16 mouse cellular contexts compared by ENCODE assay signal in the genomic region with DNA sequence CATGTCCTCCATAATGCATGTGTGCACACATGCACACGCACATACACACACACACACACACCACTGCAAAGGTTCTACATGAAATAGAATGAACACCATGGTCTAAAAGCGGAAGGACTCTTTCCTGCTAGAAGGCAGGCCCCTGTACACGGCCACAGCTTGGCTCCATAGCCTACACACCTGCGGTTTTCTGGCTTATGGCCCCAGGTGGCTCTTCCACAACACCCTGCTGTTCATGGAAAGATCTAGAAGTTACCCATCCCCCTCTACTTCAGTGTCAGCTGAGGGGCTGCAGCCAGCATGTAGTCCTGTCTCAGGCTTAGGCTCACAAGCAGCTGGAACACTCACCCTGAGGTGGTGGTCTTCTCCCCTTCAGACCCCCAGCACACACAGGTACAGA.
DNase-seq lines count a peak whose midpoint lies in the region; ATAC-seq and TF ChIP-seq lines count a peak whose summit lies in the region.
"Had no signal": no experiment of that assay in that cellular context is flagged by ENCODE, and none has a peak within 500 bp of the region (broad histone marks: within the 10 kb centered on the region; RNA-seq: fewer than 3 reads in every experiment).

No protein-coding gene starts in this region.

- DNase-seq in layer of hippocampus, adult 2 months (ENCODE audit: low spot score in 2 of 2) = no peak
- DNase-seq in layer of hippocampus, adult 11-12 months (ENCODE audit: low spot score) = no peak
- no peak for DNase-seq in limb, embryonic 11.5 days (ENCODE audit: low spot score)
- no peak for DNase-seq in thymus, postnatal 36 days
- no peak for DNase-seq in frontal cortex, adult 2 months (ENCODE audit: extremely low spot score in 1 of 2, low spot score in 1 of 2)
- DNase-seq: cerebellum, postnatal 36 days; heart, adult 11 months; kidney, adult 18-20 months; kidney, postnatal 25 days; lung, embryonic 14.5 days had no signal

- peaks cover 71% of the 10 kb centered on the region for H3K4me1 ChIP-seq in hindbrain, embryonic 12.5 days
- H3K4me1 ChIP-seq in limb, embryonic 11.5 days (ENCODE audit: control insufficient read depth, insufficient read depth, low read length) = peaks cover 13% of the 10 kb centered on the region
- H3K4me1 ChIP-seq in neural tube, embryonic 14.5 days (ENCODE audit: control insufficient read depth, insufficient read depth, low read length) = peaks cover 61% of the 10 kb centered on the region
- H3K4me1 ChIP-seq: heart, embryonic 15.5 days had no signal

- H3K36me3 ChIP-seq in hindbrain, embryonic 12.5 days = no peaks in the 10 kb centered on the region
- H3K36me3 ChIP-seq in limb, embryonic 11.5 days (ENCODE audit: control insufficient read depth, insufficient read depth, low read length) = no peaks in the 10 kb centered on the region
- H3K36me3 ChIP-seq in neural tube, embryonic 14.5 days (ENCODE audit: control insufficient read depth, insufficient read depth, low read length) = no peaks in the 10 kb centered on the region
- H3K36me3 ChIP-seq: embryonic facial prominence, embryonic 10.5 days; heart, embryonic 15.5 days had no signal

- no peaks in the 10 kb centered on the region; the same call in 1 of the 2 replicates for H3K27me3 ChIP-seq in hindbrain, embryonic 12.5 days
- H3K27me3 ChIP-seq in limb, embryonic 11.5 days (ENCODE audit: control insufficient read depth, insufficient read depth, low read length) = no peaks in the 10 kb centered on the region
- no peaks in the 10 kb centered on the region for H3K27me3 ChIP-seq in neural tube, embryonic 14.5 days (ENCODE audit: control insufficient read depth, insufficient read depth, low read length)

- no peak overlapping the region for H3K4me3 ChIP-seq in layer of hippocampus, adult 2 months
- no peak overlapping the region for H3K4me3 ChIP-seq in hindbrain, embryonic 12.5 days
- no peak overlapping the region for H3K4me3 ChIP-seq in limb, embryonic 11.5 days (ENCODE audit: low read depth, low read length)
- no peak overlapping the region for H3K4me3 ChIP-seq in neural tube, embryonic 14.5 days (ENCODE audit: low read depth, low read length)
- H3K4me3 ChIP-seq: embryonic facial prominence, embryonic 10.5 days; heart, embryonic 15.5 days had no signal

- no peak for TF ChIP-seq CTCF in layer of hippocampus, adult 2 months (conservative IDR thresholded peaks at IDR 0.05)

- no peak overlapping the region for H3K4me2 ChIP-seq in hindbrain, embryonic 12.5 days (replicated peaks)
- no peak overlapping the region for H3K4me2 ChIP-seq in limb, embryonic 11.5 days (ENCODE audit: low read depth, severe bottlenecking)
- no peak overlapping the region for H3K4me2 ChIP-seq in neural tube, embryonic 14.5 days (ENCODE audit: low read depth, low read length)
- H3K4me2 ChIP-seq: heart, embryonic 15.5 days; lung, embryonic 14.5 days had no signal

- peak overlapping the region; percentile 89 for H3K27ac ChIP-seq in layer of hippocampus, adult 2 months
- peak overlapping the region; percentile 69 for H3K27ac ChIP-seq in hindbrain, embryonic 12.5 days
- H3K27ac ChIP-seq in limb, embryonic 11.5 days (replicated peaks; ENCODE audit: low read depth, low read length) = no peak overlapping the region
- H3K27ac ChIP-seq in neural tube, embryonic 14.5 days (ENCODE audit: low read depth, low read length) = peak overlapping the region; percentile 88
- H3K27ac ChIP-seq: embryonic facial prominence, embryonic 10.5 days; heart, embryonic 15.5 days; macrophage had no signal

- WGBS in hindbrain, embryonic 12.5 days = 89% methylated on average over 4 of the region's 4 CpGs
- WGBS in limb, embryonic 11.5 days = 87% methylated on average over 4 of the region's 4 CpGs
- 78% methylated on average over 4 of the region's 4 CpGs for WGBS in neural tube, embryonic 14.5 days

- ATAC-seq in hindbrain, embryonic 12.5 days (ENCODE audit: low FRiP score) = no peak
- no peak for ATAC-seq in limb, embryonic 11.5 days (ENCODE audit: insufficient number of reproducible peaks, low FRiP score, low TSS enrichment, low read depth)
- no peak for ATAC-seq in neural tube, embryonic 14.5 days (ENCODE audit: low read depth)
- ATAC-seq: forebrain, embryonic 14.5 days had no signal

- H3K9ac ChIP-seq in hindbrain, embryonic 12.5 days = no peak overlapping the region
- peak overlapping the region; percentile 3; the same call in 1 of the 2 replicates for H3K9ac ChIP-seq in limb, embryonic 11.5 days (ENCODE audit: low read length)
- 0 out of 2 replicates have a peak overlapping the region, but pooled peaks have one; percentile 16 for H3K9ac ChIP-seq in neural tube, embryonic 14.5 days (replicated peaks; ENCODE audit: low read depth, low read length)
- H3K9ac ChIP-seq: heart, embryonic 15.5 days; lung, embryonic 14.5 days had no signal

- no peaks in the 10 kb centered on the region for H3K9me3 ChIP-seq in hindbrain, embryonic 12.5 days (replicated peaks)
- no peaks in the 10 kb centered on the region for H3K9me3 ChIP-seq in limb, embryonic 11.5 days (ENCODE audit: control insufficient read depth, low read length)
- no peaks in the 10 kb centered on the region for H3K9me3 ChIP-seq in neural tube, embryonic 14.5 days (ENCODE audit: control insufficient read depth, low read length)
- H3K9me3 ChIP-seq: embryonic facial prominence, embryonic 10.5 days; heart, embryonic 15.5 days had no signal
